Mouse (Mus musculus) lung, postnatal 10 days (tissue): Measurements from ENCODE around the gene Gm3002.
"Not testable (repeated sequence)": the region's sequence is repeated elsewhere in the genome, so short reads cannot be mapped to it uniquely, and the experiment has no call there.

Experiments used
- DNase-seq: peaks from one replicate; pipeline ENCODE4 v3.0.0; 2021

The Gm3002 gene

GRCm38 (mm10) chr14:3809774-3810173 is at the start of gene Gm3002:
Gm3002 (plus strand) TSS chr14:3810074.
- DNase-seq, result not testable (repeated sequence)

- not testable (repeated sequence) for DNase-seq
Observed at GRCm38 (mm10) chr14:3845945-3846344, 36.1 kb downstream of the Gm3002 start, which contains the start of gene Gm3033. Gm3033 (plus strand) TSS chr14:3846245.

GRCm38 (mm10) chr14:3883872-3884271 is 74.0 kb downstream of the Gm3002 start, which contains the start of gene Gm2916:
Gm2916 (plus strand) TSS chr14:3884172.
- not testable (repeated sequence) for DNase-seq

GRCm38 (mm10) chr14:3931456-3931855 is 121.6 kb downstream of the Gm3002 start, which contains the start of gene Gm3029:
Gm3029 (plus strand) TSS chr14:3931756.
- not testable (repeated sequence) for DNase-seq

- not testable (repeated sequence) for DNase-seq
Observed at GRCm38 (mm10) chr14:3963247-3963646, 153.4 kb downstream of the Gm3002 start, which contains the start of gene Gm3095. Gm3095 (plus strand) TSS chr14:3963547.

GRCm38 (mm10) chr14:3998094-3998493 is 188.2 kb downstream of the Gm3002 start, which contains the start of gene Gm3099:
Gm3099 (plus strand) TSS chr14:3998394.
- not testable (repeated sequence) for DNase-seq
